Mouse (Mus musculus) E14TG2a.4 (cell line): ENCODE data around the gene Srebf1.

Source experiments
- CTCF ChIP-seq: conservative IDR thresholded peaks from 2 replicates; pipeline ENCODE4 v1.5.1; 2014; ENCODE audit warnings: low read length
- NANOG ChIP-seq: IDR thresholded peaks from 2 replicates; pipeline ENCODE4 v1.6.1; 2014; ENCODE audit warnings: borderline replicate concordance, low read length, mixed read lengths
- POU5F1 ChIP-seq: IDR thresholded peaks from 2 replicates; pipeline ENCODE4 v1.6.1; 2014; ENCODE audit warnings: low read length, borderline replicate concordance

DNA sequence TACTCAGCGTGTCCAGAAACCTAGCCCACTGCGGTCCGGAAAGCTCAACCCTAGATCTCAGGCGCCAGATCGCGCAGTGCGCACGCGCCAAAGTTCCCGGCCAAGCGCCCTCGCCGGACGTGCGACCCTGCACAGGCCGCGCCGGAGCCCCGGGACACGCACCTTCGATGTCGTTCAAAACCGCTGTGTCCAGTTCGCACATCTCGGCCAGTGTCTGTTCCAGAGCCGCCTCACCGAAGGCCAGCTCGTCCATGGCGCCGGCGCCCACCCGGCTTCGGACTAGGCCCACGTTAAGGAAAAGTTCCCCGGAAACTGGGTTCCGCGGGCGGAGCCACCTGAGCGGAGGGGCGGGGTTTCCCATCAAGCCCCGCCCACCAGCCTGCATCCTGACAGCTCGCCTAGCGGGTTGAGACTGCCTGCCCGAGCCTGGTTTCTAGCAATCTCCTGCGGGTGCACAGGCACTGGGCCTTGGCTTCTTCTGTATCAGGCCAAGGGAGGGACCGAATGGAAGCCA, 2.0 kb downstream of the Srebf1 start:
- TF ChIP-seq CTCF (no peak), NANOG (no peak), POU5F1 (no peak)
